Mouse (Mus musculus) spleen, adult 2 months (tissue): Measurements from ENCODE around the gene Gm10282.

Source experiments
- CTCF ChIP-seq: fragments of 200-500 bp; IDR thresholded peaks from 2 replicates; pipeline ENCODE4 v1.5.1; 2011; ENCODE audit warnings: mild to moderate bottlenecking, inconsistent platforms; ENCODE audit not compliant: insufficient read depth, insufficient read length, insufficient replicate concordance; ENCODE audit errors: extremely low read depth
- POLR2A ChIP-seq: fragments of 200-500 bp; IDR thresholded peaks from 2 replicates; pipeline ENCODE4 v1.6.1; 2011; ENCODE audit warnings: low read depth, low read length, inconsistent platforms

DNA sequence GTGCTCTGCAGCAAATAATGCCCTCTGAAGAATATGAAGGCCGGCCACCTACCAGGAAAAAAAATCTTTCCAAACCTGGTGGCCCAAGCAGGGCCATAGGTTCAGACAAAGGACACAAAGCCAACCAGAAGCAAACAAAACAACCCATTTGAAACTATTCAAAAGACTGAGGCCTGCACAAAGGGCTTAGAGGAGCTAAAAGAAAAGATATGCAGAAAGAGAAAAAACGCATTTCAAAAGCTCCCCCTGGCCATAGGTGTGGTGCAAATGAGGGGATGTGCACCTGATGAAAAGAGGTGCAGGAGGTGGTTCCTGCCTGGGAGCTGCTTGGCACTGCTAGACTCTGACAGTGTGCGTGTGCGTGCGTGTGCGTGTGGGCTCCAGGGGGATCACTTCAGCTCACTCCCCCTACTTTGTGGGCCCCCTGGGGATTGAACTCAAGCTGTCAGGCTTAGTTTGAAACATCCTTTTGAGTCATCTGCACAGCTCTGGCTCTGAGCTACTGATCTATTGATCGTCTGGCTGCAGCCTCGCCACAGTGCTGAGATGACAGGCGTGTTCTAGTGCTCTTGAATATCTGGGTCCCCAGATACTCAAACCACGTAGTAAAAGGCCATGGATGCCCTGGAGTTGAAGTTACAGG is 11.1 kb upstream of the Gm10282 start:
- TF ChIP-seq CTCF (no peak), POLR2A (no peak)
